Mouse (Mus musculus) stomach, postnatal 0 days (tissue): ENCODE data around the gene Mecr.

Experiments
- CTCF ChIP-seq: IDR thresholded peaks from 2 replicates; pipeline ENCODE4 v1.5.1; 2016; ENCODE audit warnings: antibody characterized with exemption, low read depth, mild to moderate bottlenecking, moderate library complexity
- EP300 ChIP-seq: optimal IDR thresholded peaks from 2 replicates; pipeline ENCODE3; 2016; ENCODE audit warnings: antibody characterized with exemption

GRCm38 (mm10) chr4:131881306-131881705 lies 38.0 kb downstream of the Mecr start:
- TF ChIP-seq CTCF (no peak), EP300 (no peak)
